Mouse (Mus musculus) liver, embryonic 13.5 days (tissue): Measurements from ENCODE around the gene Napepld. TPM values are rescaled to one million over a fixed set of nuclear protein-coding genes. Genes with fewer than 3 reads are reported as not detected.

ENCODE experiments used
- ATAC-seq: fragments of 200-750 bp; cut with Nextera tagmentation; 2 replicates; pipeline ENCODE4 v1.8.0; 2017; ENCODE audit warnings: low read depth, mild to moderate bottlenecking, moderate number of reproducible peaks, moderate library complexity
- DNase-seq: peaks from one replicate; pipeline ENCODE4 v3.0.0; 2022
- H3K27ac ChIP-seq: fragments of 300-500 bp; sonication (generic); 2 replicates; pipeline ENCODE4 v1.5.1; 2015; ENCODE audit warnings: moderate library complexity, mild to moderate bottlenecking, inconsistent platforms
- H3K27me3 ChIP-seq: fragments of 300-500 bp; sonication (generic); 2 replicates; pipeline ENCODE4 v1.6.1; 2015; ENCODE audit warnings: mild to moderate bottlenecking, inconsistent platforms
- H3K36me3 ChIP-seq: fragments of 300-500 bp; sonication (generic); 2 replicates; pipeline ENCODE4 v1.6.1; 2015; ENCODE audit warnings: mild to moderate bottlenecking, inconsistent platforms
- H3K4me1 ChIP-seq: fragments of 300-500 bp; sonication (generic); replicated peaks from 2 replicates; pipeline ENCODE4 v1.6.1; 2015; ENCODE audit warnings: inconsistent platforms
- H3K4me2 ChIP-seq: fragments of 300-500 bp; sonication (generic); 2 replicates; pipeline ENCODE4 v1.6.1; 2015; ENCODE audit warnings: inconsistent platforms, mild to moderate bottlenecking, moderate library complexity
- H3K4me3 ChIP-seq: fragments of 300-500 bp; sonication (generic); replicated peaks from 2 replicates; pipeline ENCODE4 v1.5.1; 2015; ENCODE audit warnings: mild to moderate bottlenecking, inconsistent platforms
- H3K9ac ChIP-seq: fragments of 300-500 bp; sonication (generic); 2 replicates; pipeline ENCODE4 v1.6.1; 2015; ENCODE audit warnings: mild to moderate bottlenecking, inconsistent platforms
- H3K9me3 ChIP-seq: fragments of 300-500 bp; sonication (generic); replicated peaks from 2 replicates; pipeline ENCODE4 v1.6.1; 2016; ENCODE audit warnings: inconsistent platforms
- WGBS: fragments of 180-500 bp; shearing (Covaris S2); methylation state at CpG from one replicate; pipeline ENCODE4 v1.1.7; 2015; ENCODE audit not compliant: insufficient replicate concordance; 5-methylcytosine and 5-hydroxymethylcytosine counted together
- polyA plus RNA-seq: library from polyadenylated mRNA; unstranded; fragments of >200 nt; fragmentation: Nextera tagmentation; extraction: Ambion mirVana; gene quantifications from 2 replicates; pipeline ENCODE4 v1.2.1, GENCODE M21; 2015

The Napepld gene
- polyA plus RNA-seq, 1 experiment from 2014 or later = 1.2 TPM

- H3K4me1 ChIP-seq = 0 out of 2 replicates have a peak, but pooled peaks cover 19% of the 10 kb centered on the region
- no peak overlapping the region for H3K27ac ChIP-seq
- H3K4me2 ChIP-seq = no peak overlapping the region
- H3K27me3 ChIP-seq = no peaks in the 10 kb centered on the region
- DNase-seq (no peak), ATAC-seq (no peak)
- H3K36me3 ChIP-seq = no peaks in the 10 kb centered on the region
- no peaks in the 10 kb centered on the region for H3K9me3 ChIP-seq
- no peak overlapping the region for H3K9ac ChIP-seq
- H3K4me3 ChIP-seq = no peak overlapping the region
- 74% methylated on average over 9 of the region's 9 CpGs for WGBS
Measured at GRCm38 (mm10) chr5:21683811-21684210, 17.4 kb downstream of the Napepld start.

DNA sequence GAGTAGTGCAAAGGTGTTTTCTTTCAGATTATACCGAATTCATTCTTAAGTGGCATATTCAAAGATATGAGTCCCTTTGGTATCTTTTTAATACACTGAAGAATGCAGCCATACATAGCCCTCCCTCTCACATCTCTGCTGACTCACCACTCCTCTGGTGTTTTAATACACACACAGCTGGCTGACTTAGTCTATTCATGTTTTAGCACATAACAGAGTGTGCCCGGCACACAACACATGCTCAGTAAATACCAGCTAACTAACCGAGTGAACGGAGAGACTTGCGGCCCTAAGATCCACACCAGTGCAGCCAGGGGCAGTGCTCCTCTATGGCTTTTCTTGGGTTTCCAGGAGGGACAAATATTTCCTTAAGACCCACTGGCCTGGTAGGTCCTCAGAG, 20.3 kb downstream of the Napepld start:
- ATAC-seq (no peak), DNase-seq (no peak)
- Histone ChIP-seq H3K4me2 (no peak overlapping the region), H3K4me3 (no peak overlapping the region), H3K9ac (no peak overlapping the region), H3K27me3 (no peaks in the 10 kb centered on the region), H3K27ac (no peak overlapping the region), H3K9me3 (no peaks in the 10 kb centered on the region), H3K36me3 (peaks cover 3% of the 10 kb centered on the region), H3K4me1 (0 out of 2 replicates have a peak, but pooled peaks cover 10% of the 10 kb centered on the region)
- 64% methylated on average over 5 of the region's 5 CpGs for WGBS

DNA sequence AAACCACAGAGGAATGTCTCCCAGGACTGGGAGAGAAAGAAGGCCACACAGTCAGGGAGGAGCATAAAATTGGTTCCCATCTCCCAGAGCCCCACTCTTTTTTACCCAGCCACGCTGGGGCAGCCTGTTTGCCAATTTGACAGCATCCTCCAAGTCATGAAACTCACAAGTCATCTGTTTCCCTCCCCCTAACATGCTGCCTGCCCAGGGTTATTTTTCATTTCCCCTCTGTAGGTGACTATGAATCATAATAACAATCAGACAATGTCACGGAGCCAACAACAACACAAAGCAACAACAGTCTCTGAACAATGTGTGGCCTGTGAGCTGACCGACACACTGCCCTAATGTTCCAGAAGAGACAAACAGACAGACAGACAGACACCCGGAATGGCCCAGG, 21.2 kb downstream of the Napepld start:
- Histone ChIP-seq H3K4me3 (no peak overlapping the region), H3K36me3 (peaks cover 10% of the 10 kb centered on the region), H3K4me2 (no peak overlapping the region), H3K27ac (no peak overlapping the region), H3K9me3 (no peaks in the 10 kb centered on the region), H3K9ac (no peak overlapping the region), H3K27me3 (no peaks in the 10 kb centered on the region), H3K4me1 (0 out of 2 replicates have a peak, but pooled peaks cover 10% of the 10 kb centered on the region)
- WGBS = 73% methylated on average over 4 of the region's 4 CpGs
- ATAC-seq (no peak), DNase-seq (no peak)

- Histone ChIP-seq H3K36me3 (peaks cover 12% of the 10 kb centered on the region), H3K9me3 (no peaks in the 10 kb centered on the region), H3K9ac (no peak overlapping the region), H3K4me1 (peaks cover 17% of the 10 kb centered on the region), H3K4me3 (no peak overlapping the region), H3K4me2 (no peak overlapping the region), H3K27ac (no peak overlapping the region), H3K27me3 (no peaks in the 10 kb centered on the region)
- DNase-seq (no peak), ATAC-seq (no peak)
- WGBS = 80% methylated on average over 9 of the region's 9 CpGs
Measured at GRCm38 (mm10) chr5:21678363-21678762, 22.8 kb downstream of the Napepld start.

DNA sequence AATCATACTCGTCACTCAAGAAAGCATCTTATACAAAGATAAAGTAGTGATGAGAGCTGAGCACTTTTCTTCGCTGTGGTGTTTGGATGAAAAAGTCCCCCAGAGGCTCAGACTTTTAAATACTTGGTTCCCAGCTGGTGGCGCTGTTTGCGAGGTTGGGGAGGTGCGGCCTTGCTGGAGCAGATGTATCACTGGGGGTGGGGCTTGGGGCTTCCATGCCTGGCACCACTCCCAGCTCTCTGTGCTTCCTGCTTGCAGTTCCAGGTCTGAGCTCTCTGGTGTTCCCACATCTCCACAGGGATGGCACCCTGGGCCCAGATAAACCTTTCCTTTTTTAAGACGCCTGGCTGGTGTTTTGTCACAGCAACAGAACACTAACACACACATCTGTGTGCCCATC, 23.3 kb downstream of the Napepld start:
- Histone ChIP-seq H3K9ac (no peak overlapping the region), H3K4me1 (peaks cover 20% of the 10 kb centered on the region), H3K4me2 (no peak overlapping the region), H3K9me3 (no peaks in the 10 kb centered on the region), H3K27me3 (no peaks in the 10 kb centered on the region), H3K36me3 (peaks cover 12% of the 10 kb centered on the region), H3K27ac (no peak overlapping the region), H3K4me3 (no peak overlapping the region)
- DNase-seq = no peak
- ATAC-seq = no peak
- WGBS = 84% methylated on average over 6 of the region's 6 CpGs

GRCm38 (mm10) chr5:21675494-21675893, 25.7 kb downstream of the Napepld start:
- Histone ChIP-seq H3K4me2 (no peak overlapping the region), H3K36me3 (peaks cover 12% of the 10 kb centered on the region), H3K9ac (no peak overlapping the region), H3K27ac (no peak overlapping the region), H3K27me3 (no peaks in the 10 kb centered on the region), H3K4me3 (no peak overlapping the region), H3K4me1 (peaks cover 17% of the 10 kb centered on the region), H3K9me3 (no peaks in the 10 kb centered on the region)
- ATAC-seq (no peak), DNase-seq (no peak)
- 88% methylated on average over 23 of the region's 23 CpGs for WGBS

GRCm38 (mm10) chr5:21675019-21675418, 26.2 kb downstream of the Napepld start:
- no peak overlapping the region for H3K4me2 ChIP-seq
- H3K9me3 ChIP-seq = no peaks in the 10 kb centered on the region
- WGBS = 80% methylated on average over 12 of the region's 12 CpGs
- H3K36me3 ChIP-seq = peaks cover 12% of the 10 kb centered on the region
- DNase-seq (no peak), ATAC-seq (no peak)
- no peak overlapping the region for H3K9ac ChIP-seq
- peaks cover 17% of the 10 kb centered on the region for H3K4me1 ChIP-seq
- no peaks in the 10 kb centered on the region for H3K27me3 ChIP-seq
- H3K4me3 ChIP-seq = no peak overlapping the region
- no peak overlapping the region for H3K27ac ChIP-seq

DNA sequence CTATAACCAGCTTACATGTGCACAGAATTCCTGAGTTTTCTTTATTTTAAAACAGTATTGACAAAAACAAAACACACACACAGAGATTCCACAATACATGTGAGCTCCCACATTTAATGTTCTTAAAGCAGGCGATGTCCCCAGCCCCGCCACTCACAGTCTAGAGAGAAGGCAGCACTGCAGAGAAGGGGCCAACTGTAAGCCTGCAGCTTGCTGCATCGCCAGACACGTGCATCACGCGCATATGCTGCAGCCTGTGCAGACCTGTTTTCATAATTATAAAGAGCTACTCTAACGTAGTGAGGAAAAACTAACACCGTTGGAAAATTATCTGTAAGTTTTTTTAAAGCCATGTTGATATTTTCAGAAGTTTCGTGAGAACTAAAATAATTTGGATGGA, 27.5 kb downstream of the Napepld start:
- no peaks in the 10 kb centered on the region for H3K27me3 ChIP-seq
- H3K4me1 ChIP-seq = peaks cover 17% of the 10 kb centered on the region
- peak overlapping the region; percentile 53; the same call in 1 of the 2 replicates for H3K9ac ChIP-seq
- H3K27ac ChIP-seq = peak overlapping the region; percentile 72
- H3K36me3 ChIP-seq = peaks cover 12% of the 10 kb centered on the region
- ATAC-seq = no peak
- H3K4me2 ChIP-seq = peak overlapping the region; percentile 62
- H3K4me3 ChIP-seq = no peak overlapping the region
- no peaks in the 10 kb centered on the region for H3K9me3 ChIP-seq
- no peak for DNase-seq
- 81% methylated on average over 9 of the region's 9 CpGs for WGBS

GRCm38 (mm10) chr5:21672812-21673635, 28.2 kb downstream of the Napepld start:
- peak; percentile 48 for DNase-seq
- WGBS = 32% methylated on average over 23 of the region's 23 CpGs

GRCm38 (mm10) chr5:21669307-21669706, 31.9 kb downstream of the Napepld start:
- H3K36me3 ChIP-seq = no peaks in the 10 kb centered on the region
- H3K4me2 ChIP-seq = no peak overlapping the region
- H3K9me3 ChIP-seq = no peaks in the 10 kb centered on the region
- no peak overlapping the region for H3K9ac ChIP-seq
- H3K27ac ChIP-seq = no peak overlapping the region
- DNase-seq (no peak), ATAC-seq (no peak)
- H3K27me3 ChIP-seq = no peaks in the 10 kb centered on the region
- no peak overlapping the region for H3K4me3 ChIP-seq
- peaks cover 20% of the 10 kb centered on the region for H3K4me1 ChIP-seq
- WGBS = 72% methylated on average over 2 of the region's 2 CpGs

More at GRCm38 (mm10) chr5:21672812-21673635, 28.2 kb downstream of the Napepld start:
- H3K27me3 ChIP-seq = no peaks in the 10 kb centered on the region
- no peaks in the 10 kb centered on the region for H3K9me3 ChIP-seq
- peak; percentile 97 for ATAC-seq
- peaks cover 11% of the 10 kb centered on the region for H3K36me3 ChIP-seq
- peak overlapping the region; percentile 37 for H3K4me3 ChIP-seq
- peaks cover 17% of the 10 kb centered on the region for H3K4me1 ChIP-seq
- peak overlapping the region; percentile 60 for H3K9ac ChIP-seq
- H3K27ac ChIP-seq = peak overlapping the region; percentile 72
- H3K4me2 ChIP-seq = peak overlapping the region; percentile 62

DNA sequence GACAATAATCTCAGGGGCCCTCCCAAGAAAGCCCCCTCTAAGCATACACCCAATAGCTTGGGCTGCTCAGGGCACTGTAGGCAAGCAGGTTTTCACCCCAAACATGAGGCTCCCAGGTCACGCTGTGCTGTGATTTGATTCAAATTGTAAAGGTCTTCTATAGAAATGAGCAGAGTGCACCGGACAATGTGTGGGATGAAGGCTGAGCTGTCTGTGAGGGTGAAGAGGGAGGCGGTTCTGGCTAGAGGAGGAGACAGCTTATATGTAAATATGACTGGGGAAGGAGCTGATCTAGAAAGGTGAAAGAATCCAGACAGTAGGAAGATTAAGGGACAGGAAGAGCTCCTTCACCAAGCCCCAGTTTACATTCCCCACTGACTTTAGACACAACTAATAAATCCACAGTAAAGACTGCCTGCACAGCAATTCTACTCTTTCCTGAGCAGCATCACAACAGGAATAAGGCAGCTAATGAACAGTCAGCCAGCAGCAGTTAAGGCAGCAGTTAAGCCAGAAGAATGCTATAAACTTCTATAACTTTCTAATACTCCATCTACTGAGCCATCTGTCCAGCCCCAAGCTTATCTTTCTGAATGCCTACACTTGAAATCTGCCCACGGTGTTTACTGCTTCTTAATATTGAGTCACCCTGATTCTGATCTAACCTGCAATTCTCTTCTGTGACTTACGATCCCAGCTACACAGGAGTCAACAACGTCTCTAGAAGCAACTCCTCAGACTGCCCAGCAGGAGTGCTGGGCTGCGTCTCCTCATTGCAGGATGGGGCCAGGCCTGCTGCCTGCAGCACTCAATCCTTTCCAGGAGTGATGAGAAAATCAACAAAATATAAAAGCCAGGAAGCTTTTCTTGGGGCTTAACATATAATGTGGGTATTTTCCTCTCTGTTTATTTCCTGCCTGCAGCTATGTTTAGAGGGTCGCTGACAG, 33.7 kb downstream of the Napepld start:
- H3K27ac ChIP-seq = no peak overlapping the region
- ATAC-seq (no peak), DNase-seq (no peak)
- H3K4me1 ChIP-seq = peaks cover 6% of the 10 kb centered on the region
- 64% methylated on average over 8 of the region's 8 CpGs for WGBS
- H3K9me3 ChIP-seq = no peaks in the 10 kb centered on the region
- H3K4me3 ChIP-seq = no peak overlapping the region
- H3K36me3 ChIP-seq = peaks cover 6% of the 10 kb centered on the region; the same call in 1 of the 2 replicates
- H3K27me3 ChIP-seq = no peaks in the 10 kb centered on the region
- H3K4me2 ChIP-seq = no peak overlapping the region
- no peak overlapping the region for H3K9ac ChIP-seq
